Mouse (Mus musculus) gastrocnemius, postnatal 14 days (tissue): Measurements from ENCODE around the gene Dusp27. TPM values are rescaled to one million over a fixed set of nuclear protein-coding genes. Genes with fewer than 3 reads are reported as not detected.

Experiments used
- DNase-seq: peaks from one replicate; pipeline ENCODE4 v3.0.0; 2021; ENCODE audit warnings: mixed read lengths
- intact Hi-C: fragments of 180-260 bp; cut with DNase I; formaldehyde crosslinking; loops from one replicate; pipeline ENCODE4 v1.15.1; 2025; ENCODE audit warnings: low total_unique reads
- total RNA-seq, 2 experiments: library from RNA; stranded (reverse); gene quantifications; 2 replicates each; pipeline ENCODE4 v1.2.3; 2021

Gene Dusp27
- total RNA-seq, 2 experiments from 2014 or later, result 92.2 to 121 TPM

- no peak for DNase-seq
Measured at GRCm38 (mm10) chr1:166049046-166049827, 78.5 kb downstream of the Dusp27 start.

GRCm38 (mm10) chr1:166048230-166048911, 79.4 kb downstream of the Dusp27 start:
- intact Hi-C loops, result no loop called here
- no peak for DNase-seq

More at GRCm38 (mm10) chr1:166049046-166049827, 78.5 kb downstream of the Dusp27 start:
- intact Hi-C loops, result no loop called here

Other genes starting within 250 kb of the Dusp27 start
- gene Pou2f1, start 125.2 kb downstream of the Dusp27 start, total RNA-seq, result 1 to 10 TPM; 6.3 to 6.7 TPM
- gene Gpa33, start 2.3 kb upstream of the Dusp27 start, total RNA-seq, result not detected
- not detected for gene Mael, start 110.8 kb upstream of the Dusp27 start, total RNA-seq
- 1 to 10 TPM; 2.1 to 2.5 TPM for gene Ildr2, start 126.2 kb upstream of the Dusp27 start, total RNA-seq